ENCODE assay signal across 24 mouse cellular contexts in the genomic region with DNA sequence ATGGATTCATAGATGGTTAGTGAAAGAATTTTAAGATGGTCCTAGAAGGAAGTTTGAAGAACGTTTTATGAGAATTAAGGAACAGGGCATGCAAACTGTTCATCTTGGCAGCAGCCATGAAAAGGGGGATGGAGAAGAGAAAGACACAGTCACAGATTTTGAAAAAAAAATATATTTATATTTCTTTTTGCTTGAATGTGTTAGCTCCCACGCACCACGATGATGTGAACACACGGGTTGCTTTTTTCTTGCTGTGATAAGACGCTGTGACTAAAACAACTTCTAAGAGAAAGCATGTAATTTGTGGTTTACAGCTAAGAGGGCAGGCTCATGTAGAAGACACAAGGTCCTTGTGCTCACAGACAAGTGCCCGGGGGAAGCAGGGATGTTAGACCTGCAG. TPM values are rescaled to one million over a fixed set of nuclear protein-coding genes. Genes with fewer than 3 reads are reported as not detected.
DNase-seq lines count a peak whose midpoint lies in the region; TF ChIP-seq lines count a peak whose summit lies in the region.
"Had no signal": no experiment of that assay in that cellular context is flagged by ENCODE, and none has a peak within 500 bp of the region (broad histone marks: within the 10 kb centered on the region; RNA-seq: fewer than 3 reads in every experiment).

No protein-coding gene starts in this region.

- no peak overlapping the region for H3K4me3 ChIP-seq in ES-Bruce4 (ENCODE audit: low read depth, low read length)
- H3K4me3 ChIP-seq: forebrain, embryonic 10.5 days; forebrain, embryonic 13.5 days; heart, adult 2 months; heart, embryonic 10.5 days; heart, embryonic 13.5 days; hindbrain, embryonic 15.5 days had no signal

- TF ChIP-seq CTCF in ES-Bruce4 (IDR thresholded peaks at IDR 0.05; ENCODE audit: low read depth, low read length) = no peak

- no peaks in the 10 kb centered on the region for H3K27me3 ChIP-seq in ES-Bruce4 (ENCODE audit: control insufficient read depth, insufficient read depth, low read length, poor library complexity, severe bottlenecking)
- H3K27me3 ChIP-seq: CH12.LX; forebrain, embryonic 13.5 days; heart, embryonic 13.5 days; hindbrain, embryonic 15.5 days; Patski had no signal

- H3K4me1 ChIP-seq in ES-Bruce4 (ENCODE audit: control insufficient read depth, insufficient read depth, low read length) = peaks cover 1% of the 10 kb centered on the region
- H3K4me1 ChIP-seq: forebrain, embryonic 10.5 days; heart, embryonic 13.5 days; hindbrain, embryonic 15.5 days had no signal

- no peak for TF ChIP-seq POLR2A in ES-Bruce4 (IDR thresholded peaks at IDR 0.05; ENCODE audit: insufficient read depth, low read length)

- 0 out of 2 replicates have a peak, but pooled peaks cover 3% of the 10 kb centered on the region for H3K36me3 ChIP-seq in ES-Bruce4 (ENCODE audit: control insufficient read depth, insufficient read depth, low read length, poor library complexity, severe bottlenecking)
- H3K36me3 ChIP-seq: forebrain, embryonic 10.5 days; G1E; heart, embryonic 13.5 days; hindbrain, embryonic 15.5 days had no signal

- DNase-seq in right cerebral cortex, adult 18-20 months = peak; percentile 18
- no peak for DNase-seq in right cerebral cortex, postnatal 4 days
- DNase-seq in ZHBTc4 (ENCODE audit: low read depth, low spot score) = peak; percentile 26
- no peak for DNase-seq in gastrocnemius, postnatal 36 days
- no peak for DNase-seq in layer of hippocampus, postnatal 25 days (ENCODE audit: extremely low spot score in 1 of 2, low spot score in 1 of 2)
- DNase-seq: adrenal gland, adult 8-10 months; adrenal gland, postnatal 25 days; B cell, adult 2 months; cerebellum, adult 18-20 months; cerebellum, adult 9-10 months; cerebellum, postnatal 14 days; gastrocnemius, postnatal 25 days; heart, adult 2 months; heart, postnatal 14 days; heart, postnatal 4 days had no signal

- peak overlapping the region; percentile 78 for H3K27ac ChIP-seq in ES-Bruce4 (ENCODE audit: insufficient read depth, low read length)
- H3K27ac ChIP-seq: forebrain, embryonic 10.5 days; forebrain, embryonic 13.5 days; heart, adult 2 months; heart, embryonic 10.5 days; heart, embryonic 13.5 days; hindbrain, embryonic 15.5 days had no signal

- H3K9ac ChIP-seq in ES-Bruce4 (ENCODE audit: low read depth, poor library complexity, severe bottlenecking) = no peak overlapping the region
- H3K9ac ChIP-seq: forebrain, embryonic 13.5 days; heart, embryonic 13.5 days; hindbrain, embryonic 15.5 days had no signal

- intact Hi-C loops in gastrocnemius, postnatal 36 days (cut with DNase I) = no loop called here

- peaks cover 15% of the 10 kb centered on the region for H3K9me3 ChIP-seq in ES-Bruce4 (replicated peaks; ENCODE audit: control insufficient read depth, insufficient read depth, low read length, poor library complexity, severe bottlenecking)

- no peak for TF ChIP-seq EP300 in ES-Bruce4 (IDR thresholded peaks at IDR 0.05; ENCODE audit: insufficient read depth, low read depth, low read length)

RNA-seq across cellular contexts. Expression of a gene that starts 5.0 kb away (rescaled TPM):
- polyA plus RNA-seq in ES-Bruce4 (2011; ENCODE audit: insufficient read depth, insufficient read length, low read depth, missing spikeins) = 152 TPM in 2 replicates
- 10 to 100 TPM in 1 of 2 experiments, 1 to 10 TPM in 1; 7.7 to 10.3 TPM for total RNA-seq in gastrocnemius, postnatal 36 days (2021)
- total RNA-seq in layer of hippocampus, postnatal 25 days (2021) = 10 to 100 TPM; 29.2 to 29.9 TPM

RNA-seq across cellular contexts. Expression of a gene that starts 56.8 kb away (rescaled TPM):
- polyA plus RNA-seq in ES-Bruce4 (2011; ENCODE audit: insufficient read depth, insufficient read length, low read depth, missing spikeins) = 63.0 and 63.8 TPM in 2 replicates
- under 1 TPM; 0.36 to 0.57 TPM for total RNA-seq in gastrocnemius, postnatal 36 days (2021)
- 1 to 10 TPM; 1.8 to 2.2 TPM for total RNA-seq in layer of hippocampus, postnatal 25 days (2021)

Comparison
In these comparisons a context has a peak if more than half of its experiments do, and no peak if none do; other contexts are left out.
1. DNase-seq: peak in right cerebral cortex, adult 18-20 months (single experiment) and ZHBTc4 (single experiment); none in right cerebral cortex, postnatal 4 days (single experiment), gastrocnemius, postnatal 36 days (0 of 2) and layer of hippocampus, postnatal 25 days (0 of 2).